Mouse (Mus musculus) liver, postnatal 0 days (tissue): ENCODE data around the gene Lbx2. TPM values are rescaled to one million over a fixed set of nuclear protein-coding genes. Genes with fewer than 3 reads are reported as not detected.

Source experiments
- ATAC-seq: fragments of 200-750 bp; cut with Nextera tagmentation; 2 replicates; pipeline ENCODE4 v1.8.0; 2017; ENCODE audit warnings: mild to moderate bottlenecking, moderate library complexity
- DNase-seq: peaks from one replicate; pipeline ENCODE4 v3.0.0-alpha.2; 2016
- H3K27ac ChIP-seq: fragments of 300-500 bp; sonication (generic); 2 replicates; pipeline ENCODE4 v1.5.1; 2014; ENCODE audit warnings: antibody characterized with exemption, moderate library complexity, mild to moderate bottlenecking, low read depth
- H3K27me3 ChIP-seq: fragments of 300-500 bp; sonication (generic); 2 replicates; pipeline ENCODE4 v1.6.1; 2014; ENCODE audit warnings: low read length, control low read depth, mixed read lengths; ENCODE audit not compliant: insufficient read depth
- H3K36me3 ChIP-seq: fragments of 300-500 bp; sonication (generic); replicated peaks from 2 replicates; pipeline ENCODE4 v1.6.1; 2014; ENCODE audit warnings: mild to moderate bottlenecking, control low read depth, low read length, moderate library complexity, mixed read lengths; ENCODE audit not compliant: insufficient read depth
- H3K4me1 ChIP-seq: fragments of 300-500 bp; sonication (generic); 2 replicates; pipeline ENCODE4 v1.6.1; 2014; ENCODE audit warnings: antibody characterized with exemption, mild to moderate bottlenecking, control low read depth; ENCODE audit not compliant: insufficient read depth
- H3K4me2 ChIP-seq: fragments of 300-500 bp; sonication (generic); 2 replicates; pipeline ENCODE4 v1.6.1; 2014; ENCODE audit warnings: low read depth, mild to moderate bottlenecking, low read length, moderate library complexity, mixed read lengths
- H3K4me3 ChIP-seq: fragments of 300-500 bp; sonication (generic); 2 replicates; pipeline ENCODE4 v1.5.1; 2014; ENCODE audit warnings: low read depth, low read length
- H3K9ac ChIP-seq: fragments of 300-500 bp; sonication (generic); replicated peaks from 2 replicates; pipeline ENCODE4 v1.6.1; 2014; ENCODE audit warnings: mild to moderate bottlenecking, moderate library complexity
- H3K9me3 ChIP-seq: fragments of 300-500 bp; sonication (generic); 2 replicates; pipeline ENCODE4 v1.6.1; 2016; ENCODE audit warnings: mild to moderate bottlenecking, control low read depth, low read length, mixed read lengths
- CTCF ChIP-seq: sonication (generic); IDR thresholded peaks from 2 replicates; pipeline ENCODE4 v1.5.1; 2016; ENCODE audit warnings: antibody characterized with exemption, low read depth
- EP300 ChIP-seq: IDR thresholded peaks from 2 replicates; pipeline ENCODE4 v1.6.1; 2016; ENCODE audit warnings: antibody characterized with exemption, low read depth, mild to moderate bottlenecking
- WGBS: fragments of 180-500 bp; shearing (Covaris S2); extraction: QIAGEN DNeasy Blood & Tissue Kit; methylation state at CpG from one replicate; pipeline ENCODE4 v1.1.7; 2014; ENCODE audit not compliant: insufficient replicate concordance; 5-methylcytosine and 5-hydroxymethylcytosine counted together
- polyA plus RNA-seq: library from polyadenylated mRNA; unstranded; fragments of >200 nt; fragmentation: Nextera tagmentation; extraction: Ambion mirVana; gene quantifications from 2 replicates; pipeline ENCODE4 v1.2.1, GENCODE M21; 2015

Gene Lbx2
- polyA plus RNA-seq, 1 experiment from 2014 or later, result 0.40 TPM

GRCm38 (mm10) chr6:83115682-83116372 lies 29.7 kb downstream of the Lbx2 start:
- peaks cover 27% of the 10 kb centered on the region for H3K4me1 ChIP-seq
- no peaks in the 10 kb centered on the region for H3K9me3 ChIP-seq
- ATAC-seq (peak; percentile 58; the same call in 1 of the 2 replicates), DNase-seq (no peak)
- no peaks in the 10 kb centered on the region for H3K27me3 ChIP-seq
- H3K4me2 ChIP-seq, result peak overlapping the region; percentile 98
- no peak for TF ChIP-seq CTCF
- no peak for TF ChIP-seq EP300
- peak overlapping the region; percentile 57 for H3K4me3 ChIP-seq
- H3K36me3 ChIP-seq, result peaks cover 11% of the 10 kb centered on the region
- H3K27ac ChIP-seq, result peak overlapping the region; percentile 80
- WGBS, result under 1% methylated on average over 40 of the region's 48 CpGs
- peak overlapping the region; percentile 85 for H3K9ac ChIP-seq

- WGBS, result 68% methylated on average over 11 of the region's 11 CpGs
- ATAC-seq (no peak), DNase-seq (no peak)
- peak overlapping the region; percentile 98 for H3K4me2 ChIP-seq
- H3K9me3 ChIP-seq, result no peaks in the 10 kb centered on the region
- H3K27ac ChIP-seq, result no peak overlapping the region
- TF ChIP-seq CTCF (no peak), EP300 (no peak)
- H3K4me1 ChIP-seq, result peaks cover 28% of the 10 kb centered on the region
- H3K36me3 ChIP-seq, result peaks cover 8% of the 10 kb centered on the region
- peak overlapping the region; percentile 57 for H3K4me3 ChIP-seq
- no peaks in the 10 kb centered on the region for H3K27me3 ChIP-seq
- peak overlapping the region; percentile 85 for H3K9ac ChIP-seq
Measured at GRCm38 (mm10) chr6:83116373-83117164, 30.4 kb downstream of the Lbx2 start.

- ATAC-seq (no peak), DNase-seq (no peak)
- Histone ChIP-seq H3K9me3 (no peaks in the 10 kb centered on the region), H3K9ac (no peak overlapping the region), H3K4me3 (no peak overlapping the region), H3K4me1 (peaks cover 32% of the 10 kb centered on the region), H3K27ac (no peak overlapping the region), H3K4me2 (0 out of 2 replicates have a peak overlapping the region, but pooled peaks have one; percentile 98), H3K27me3 (no peaks in the 10 kb centered on the region), H3K36me3 (peaks cover 8% of the 10 kb centered on the region)
- WGBS, result 90% methylated on average over 4 of the region's 4 CpGs
- TF ChIP-seq CTCF, result no peak
- no peak for TF ChIP-seq EP300
Measured at GRCm38 (mm10) chr6:83117165-83117438, 30.9 kb downstream of the Lbx2 start.

GRCm38 (mm10) chr6:83117616-83118015 lies 31.4 kb downstream of the Lbx2 start:
- TF ChIP-seq CTCF (no peak), EP300 (no peak)
- H3K9me3 ChIP-seq, result no peaks in the 10 kb centered on the region
- peaks cover 37% of the 10 kb centered on the region for H3K4me1 ChIP-seq
- 87% methylated on average over 13 of the region's 13 CpGs for WGBS
- H3K36me3 ChIP-seq, result peaks cover 8% of the 10 kb centered on the region
- no peak for ATAC-seq
- H3K27me3 ChIP-seq, result no peaks in the 10 kb centered on the region
- H3K4me2 ChIP-seq, result no peak overlapping the region
- no peak overlapping the region for H3K9ac ChIP-seq
- no peak overlapping the region for H3K4me3 ChIP-seq
- no peak overlapping the region for H3K27ac ChIP-seq
- no peak for DNase-seq

- H3K27ac ChIP-seq, result no peak overlapping the region
- TF ChIP-seq CTCF (no peak), EP300 (no peak)
- H3K4me1 ChIP-seq, result peaks cover 41% of the 10 kb centered on the region
- no peak for ATAC-seq
- no peak overlapping the region for H3K9ac ChIP-seq
- 85% methylated on average over 11 of the region's 11 CpGs for WGBS
- no peaks in the 10 kb centered on the region for H3K27me3 ChIP-seq
- no peak for DNase-seq
- H3K36me3 ChIP-seq, result peaks cover 8% of the 10 kb centered on the region
- no peaks in the 10 kb centered on the region for H3K9me3 ChIP-seq
- no peak overlapping the region for H3K4me3 ChIP-seq
- H3K4me2 ChIP-seq, result no peak overlapping the region
Measured at GRCm38 (mm10) chr6:83118369-83118768, 32.2 kb downstream of the Lbx2 start.

- Histone ChIP-seq H3K36me3 (peaks cover 11% of the 10 kb centered on the region), H3K9me3 (no peaks in the 10 kb centered on the region), H3K9ac (no peak overlapping the region), H3K27me3 (no peaks in the 10 kb centered on the region), H3K4me2 (no peak overlapping the region), H3K4me1 (peaks cover 46% of the 10 kb centered on the region), H3K4me3 (no peak overlapping the region), H3K27ac (no peak overlapping the region)
- no peak for ATAC-seq
- DNase-seq, result no peak
- whole genome bisulfite sequencing, result 72% methylated on average over 14 of the region's 14 CpGs
- TF ChIP-seq EP300, result no peak
- no peak for TF ChIP-seq CTCF
Measured at GRCm38 (mm10) chr6:83118825-83119733, 32.9 kb downstream of the Lbx2 start.
